Mouse (Mus musculus): ENCODE data around the gene Lrrc38.

DNA sequence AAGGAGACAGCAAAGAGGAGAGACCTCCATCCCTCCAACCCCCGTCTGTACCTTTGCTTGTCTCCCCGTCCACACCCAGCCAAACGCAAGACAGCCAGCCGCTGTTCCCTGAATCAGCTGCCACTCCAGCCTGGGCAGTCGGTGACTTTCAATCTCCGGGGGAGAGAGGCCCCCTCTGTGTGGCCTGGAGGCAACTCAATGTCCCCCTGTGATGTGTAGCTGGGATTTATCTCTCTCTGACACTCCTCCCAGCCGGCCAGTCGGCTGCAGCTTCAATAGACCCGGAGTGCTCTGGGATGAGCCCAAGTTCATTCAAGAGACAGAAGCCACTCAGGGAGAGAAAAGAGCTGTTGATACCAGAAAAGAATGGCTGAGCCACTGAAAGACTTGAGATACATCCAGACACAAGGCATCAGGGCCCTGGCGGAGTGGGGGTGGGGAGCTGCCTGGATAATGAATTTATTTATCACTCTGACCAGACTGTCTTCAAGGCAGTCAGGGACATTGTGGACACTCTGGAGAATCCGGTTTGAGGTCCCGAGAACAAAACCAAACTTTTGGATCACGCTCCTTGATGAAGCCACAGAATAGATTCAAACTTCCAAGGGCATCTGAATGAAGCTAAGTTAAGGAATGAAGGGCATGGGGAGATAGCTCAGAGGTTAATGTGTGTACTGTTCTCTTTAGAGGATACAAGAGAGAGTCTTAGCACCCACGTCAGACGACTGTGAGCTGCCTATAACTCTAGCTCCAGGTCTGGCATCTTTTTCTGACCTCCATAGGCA is 30.6 kb downstream of the Lrrc38 start:
- TF ChIP-seq EP300 (IDR thresholded peaks at IDR 0.05; ENCODE audit: low read length) (no peak), CTCF (conservative IDR thresholded peaks at IDR 0.05 in 1 of 2, IDR thresholded peaks at IDR 0.05 in 1 of 2; ENCODE audit: low read depth in 2 of 2, low read length in 2 of 2) (no peak), MXI1 (IDR thresholded peaks at IDR 0.05; ENCODE audit: low read depth, low read length) (no peak), USF1 (IDR thresholded peaks at IDR 0.05; ENCODE audit: low read depth, low read length) (no peak), RAD21 (IDR thresholded peaks at IDR 0.05; ENCODE audit: low read depth, low read length) (no peak), POLR2A (IDR thresholded peaks at IDR 0.05; ENCODE audit: low read depth, low read length) (no peak), RCOR1 (conservative IDR thresholded peaks at IDR 0.05; ENCODE audit: low read depth, low read length) (no peak), BHLHE40 (IDR thresholded peaks at IDR 0.05; ENCODE audit: low read depth, low read length) (no peak), MAFK (IDR thresholded peaks at IDR 0.05; ENCODE audit: insufficient replicate concordance, low read length) (no peak), ZC3H11A (IDR thresholded peaks at IDR 0.05; ENCODE audit: low read depth, low read length) (no peak), CHD1 (IDR thresholded peaks at IDR 0.05; ENCODE audit: low read depth, low read length) (no peak)
